ENCODE assay signal across 9 mouse cellular contexts in genomic region chr7:28595751-28596435, GRCm38 (mm10). TPM values are rescaled to one million over a fixed set of nuclear protein-coding genes. Genes with fewer than 3 reads are reported as not detected.
A peak's percentile ranks its signal among the peaks of the same experiment; 100 is the strongest.
DNase-seq lines count a peak whose midpoint lies in the region; ATAC-seq lines count a peak whose summit lies in the region.
"Had no signal": no experiment of that assay in that cellular context is flagged by ENCODE, and none has a peak within 500 bp of the region (broad histone marks: within the 10 kb centered on the region; RNA-seq: fewer than 3 reads in every experiment).

No protein-coding gene starts in this region.

- peaks cover 74% of the 10 kb centered on the region for H3K4me1 ChIP-seq in hindbrain, embryonic 10.5 days (replicated peaks)
- H3K4me1 ChIP-seq in hindbrain, embryonic 11.5 days (replicated peaks; ENCODE audit: control insufficient read depth, insufficient read depth, low read length) = peaks cover 12% of the 10 kb centered on the region
- H3K4me1 ChIP-seq in hindbrain, embryonic 13.5 days (replicated peaks) = peaks cover 51% of the 10 kb centered on the region
- H3K4me1 ChIP-seq in midbrain, embryonic 13.5 days (replicated peaks) = peaks cover 51% of the 10 kb centered on the region

- H3K4me3 ChIP-seq in hindbrain, embryonic 10.5 days = peak overlapping the region; percentile 72
- H3K4me3 ChIP-seq in hindbrain, embryonic 11.5 days (ENCODE audit: low read depth, low read length) = no peak overlapping the region
- peak overlapping the region; percentile 61; the same call in 1 of the 2 replicates for H3K4me3 ChIP-seq in hindbrain, embryonic 13.5 days
- peak overlapping the region; percentile 62; the same call in 1 of the 2 replicates for H3K4me3 ChIP-seq in midbrain, embryonic 13.5 days (replicated peaks)

- WGBS in hindbrain, embryonic 10.5 days = 70% methylated on average over 8 of the region's 8 CpGs
- WGBS in hindbrain, embryonic 11.5 days = 77% methylated on average over 8 of the region's 8 CpGs
- 76% methylated on average over 8 of the region's 8 CpGs for WGBS in hindbrain, embryonic 13.5 days
- 85% methylated on average over 8 of the region's 8 CpGs for WGBS in midbrain, embryonic 13.5 days

- no peaks in the 10 kb centered on the region for H3K27me3 ChIP-seq in hindbrain, embryonic 10.5 days (ENCODE audit: insufficient read depth, poor library complexity, severe bottlenecking)
- no peaks in the 10 kb centered on the region for H3K27me3 ChIP-seq in hindbrain, embryonic 11.5 days (ENCODE audit: control insufficient read depth, insufficient read depth, low read length)
- no peaks in the 10 kb centered on the region for H3K27me3 ChIP-seq in hindbrain, embryonic 13.5 days
- no peaks in the 10 kb centered on the region for H3K27me3 ChIP-seq in midbrain, embryonic 13.5 days

- peaks cover 18% of the 10 kb centered on the region for H3K36me3 ChIP-seq in hindbrain, embryonic 10.5 days
- no peaks in the 10 kb centered on the region for H3K36me3 ChIP-seq in hindbrain, embryonic 11.5 days (ENCODE audit: control insufficient read depth, insufficient read depth, low read length)
- no peaks in the 10 kb centered on the region for H3K36me3 ChIP-seq in hindbrain, embryonic 13.5 days
- H3K36me3 ChIP-seq in midbrain, embryonic 13.5 days = no peaks in the 10 kb centered on the region

- no peak for ATAC-seq in hindbrain, embryonic 11.5 days (ENCODE audit: low FRiP score)
- ATAC-seq in hindbrain, embryonic 13.5 days (ENCODE audit: low FRiP score) = no peak
- ATAC-seq in midbrain, embryonic 13.5 days = no peak
- ATAC-seq in erythroid progenitor cell, adult 5-6 weeks (replicated peaks; ENCODE audit: low FRiP score, poor library complexity, severe bottlenecking) = no peak

- peak overlapping the region; percentile 96 for H3K27ac ChIP-seq in hindbrain, embryonic 10.5 days
- H3K27ac ChIP-seq in hindbrain, embryonic 11.5 days (ENCODE audit: low read depth, low read length) = no peak overlapping the region
- no peak overlapping the region for H3K27ac ChIP-seq in hindbrain, embryonic 13.5 days
- H3K27ac ChIP-seq in midbrain, embryonic 13.5 days = no peak overlapping the region

- no peak overlapping the region for H3K9ac ChIP-seq in hindbrain, embryonic 11.5 days (ENCODE audit: low read depth, low read length)
- peak overlapping the region; percentile 75 for H3K9ac ChIP-seq in hindbrain, embryonic 13.5 days
- peak overlapping the region; percentile 77; the same call in 1 of the 2 replicates for H3K9ac ChIP-seq in midbrain, embryonic 13.5 days (replicated peaks)

- DNase-seq in hindbrain, embryonic 10.5 days (ENCODE audit: low spot score) = no peak
- DNase-seq in hindbrain, embryonic 11.5 days (ENCODE audit: low spot score) = no peak
- DNase-seq in adrenal gland, adult 8-10 months = peak; percentile 68
- no peak for DNase-seq in layer of hippocampus, adult 8-10 months (ENCODE audit: low spot score in 2 of 2)
- DNase-seq in right cerebral cortex, postnatal 4 days = no peak

- H3K4me2 ChIP-seq in hindbrain, embryonic 11.5 days (replicated peaks; ENCODE audit: low read depth, low read length) = no peak overlapping the region
- H3K4me2 ChIP-seq in hindbrain, embryonic 13.5 days = peak overlapping the region; percentile 76
- H3K4me2 ChIP-seq in midbrain, embryonic 13.5 days (replicated peaks) = peak overlapping the region; percentile 76

- no peaks in the 10 kb centered on the region for H3K9me3 ChIP-seq in hindbrain, embryonic 10.5 days
- H3K9me3 ChIP-seq in hindbrain, embryonic 11.5 days (ENCODE audit: control insufficient read depth, low read length) = no peaks in the 10 kb centered on the region
- H3K9me3 ChIP-seq in hindbrain, embryonic 13.5 days = no peaks in the 10 kb centered on the region
- no peaks in the 10 kb centered on the region for H3K9me3 ChIP-seq in midbrain, embryonic 13.5 days

RNA-seq across cellular contexts. Expression of gene Samd4b, which starts 2.1 kb away (rescaled TPM):
- 34.0 and 44.0 TPM in 2 replicates for polyA plus RNA-seq in hindbrain, embryonic 10.5 days (2016; fragmentation: Nextera tagmentation; extraction: Ambion mirVana)
- 25.3 and 27.4 TPM in 2 replicates for polyA plus RNA-seq in hindbrain, embryonic 11.5 days (2014; fragmentation: Nextera tagmentation; extraction: Ambion mirVana)
- 10 to 100 TPM; 62.4 to 83.9 (median 73.4) TPM for total RNA-seq in adrenal gland, adult 8-10 months (2022)
- polyA plus RNA-seq in hindbrain, embryonic 13.5 days (2015; fragmentation: Nextera tagmentation; extraction: Ambion mirVana) = 20.7 and 21.6 TPM in 2 replicates
- polyA plus RNA-seq in midbrain, embryonic 13.5 days (2015; fragmentation: Nextera tagmentation; extraction: Ambion mirVana) = 20.0 and 25.7 TPM in 2 replicates
- total RNA-seq in layer of hippocampus, adult 8-10 months (2022) = 10 to 100 TPM; 62.6 to 73.9 (median 66.2) TPM
- 15.9 and 29.6 TPM in 2 replicates for total RNA-seq in erythroid progenitor cell, adult 5-6 weeks (2015; ENCODE audit: low replicate concordance)
- total RNA-seq in erythroid progenitor cell, adult 5-6 weeks (2017; ENCODE audit: low replicate concordance) = 8.0 and 20.2 TPM in 2 replicates

RNA-seq across cellular contexts. Expression of gene Pak4, which starts 2.1 kb away (rescaled TPM):
- polyA plus RNA-seq in hindbrain, embryonic 10.5 days (2016; fragmentation: Nextera tagmentation; extraction: Ambion mirVana) = 51.8 and 66.0 TPM in 2 replicates
- polyA plus RNA-seq in hindbrain, embryonic 11.5 days (2014; fragmentation: Nextera tagmentation; extraction: Ambion mirVana) = 30.5 and 32.6 TPM in 2 replicates
- 10 to 100 TPM; 28.5 to 37.2 (median 34.0) TPM for total RNA-seq in adrenal gland, adult 8-10 months (2022)
- 21.5 and 22.1 TPM in 2 replicates for polyA plus RNA-seq in hindbrain, embryonic 13.5 days (2015; fragmentation: Nextera tagmentation; extraction: Ambion mirVana)
- 25.6 and 28.0 TPM in 2 replicates for polyA plus RNA-seq in midbrain, embryonic 13.5 days (2015; fragmentation: Nextera tagmentation; extraction: Ambion mirVana)
- total RNA-seq in layer of hippocampus, adult 8-10 months (2022) = 10 to 100 TPM; 12.2 to 14.2 (median 13.1) TPM
- 7.6 and 9.6 TPM in 2 replicates for total RNA-seq in erythroid progenitor cell, adult 5-6 weeks (2015; ENCODE audit: low replicate concordance)
- total RNA-seq in erythroid progenitor cell, adult 5-6 weeks (2017; ENCODE audit: low replicate concordance) = 2.1 and 5.9 TPM in 2 replicates

RNA-seq across cellular contexts. Expression of gene Acp7, which starts 35.2 kb away (rescaled TPM):
- polyA plus RNA-seq in hindbrain, embryonic 10.5 days (2016; fragmentation: Nextera tagmentation; extraction: Ambion mirVana) = not detected in 2 replicates
- polyA plus RNA-seq in hindbrain, embryonic 11.5 days (2014; fragmentation: Nextera tagmentation; extraction: Ambion mirVana) = not detected in 2 replicates
- total RNA-seq in adrenal gland, adult 8-10 months (2022) = not detected
- not detected in 2 replicates for polyA plus RNA-seq in hindbrain, embryonic 13.5 days (2015; fragmentation: Nextera tagmentation; extraction: Ambion mirVana)
- not detected in 2 replicates for polyA plus RNA-seq in midbrain, embryonic 13.5 days (2015; fragmentation: Nextera tagmentation; extraction: Ambion mirVana)
- total RNA-seq in layer of hippocampus, adult 8-10 months (2022) = 1 to 10 TPM; 2.2 to 3.8 (median 2.4) TPM
- total RNA-seq in erythroid progenitor cell, adult 5-6 weeks (2015; ENCODE audit: low replicate concordance) = not detected in 2 replicates
- not detected in 2 replicates for total RNA-seq in erythroid progenitor cell, adult 5-6 weeks (2017; ENCODE audit: low replicate concordance)
- polyA plus RNA-seq: large intestine, adult 2 months had no signal

RNA-seq across cellular contexts. Expression of gene Nccrp1, which starts 48.8 kb away (rescaled TPM):
- 0.10 TPM in 1 of 2 replicates, not detected in the other for polyA plus RNA-seq in hindbrain, embryonic 10.5 days (2016; fragmentation: Nextera tagmentation; extraction: Ambion mirVana)
- not detected in 2 replicates for polyA plus RNA-seq in hindbrain, embryonic 11.5 days (2014; fragmentation: Nextera tagmentation; extraction: Ambion mirVana)
- not detected for total RNA-seq in adrenal gland, adult 8-10 months (2022)
- polyA plus RNA-seq in hindbrain, embryonic 13.5 days (2015; fragmentation: Nextera tagmentation; extraction: Ambion mirVana) = 0.13 TPM in 1 of 2 replicates, not detected in the other
- not detected in 2 replicates for polyA plus RNA-seq in midbrain, embryonic 13.5 days (2015; fragmentation: Nextera tagmentation; extraction: Ambion mirVana)
- under 1 TPM in 1 of 4 experiments, not detected in 3; 0.36 TPM for total RNA-seq in layer of hippocampus, adult 8-10 months (2022)
- total RNA-seq in erythroid progenitor cell, adult 5-6 weeks (2015; ENCODE audit: low replicate concordance) = not detected in 2 replicates
- not detected in 2 replicates for total RNA-seq in erythroid progenitor cell, adult 5-6 weeks (2017; ENCODE audit: low replicate concordance)

RNA-seq across cellular contexts. Expression of gene Sycn, which starts 55.2 kb away (rescaled TPM):
- polyA plus RNA-seq in hindbrain, embryonic 10.5 days (2016; fragmentation: Nextera tagmentation; extraction: Ambion mirVana) = not detected in 2 replicates
- polyA plus RNA-seq in hindbrain, embryonic 11.5 days (2014; fragmentation: Nextera tagmentation; extraction: Ambion mirVana) = not detected in 2 replicates
- total RNA-seq in adrenal gland, adult 8-10 months (2022) = not detected
- not detected in 2 replicates for polyA plus RNA-seq in hindbrain, embryonic 13.5 days (2015; fragmentation: Nextera tagmentation; extraction: Ambion mirVana)
- not detected in 2 replicates for polyA plus RNA-seq in midbrain, embryonic 13.5 days (2015; fragmentation: Nextera tagmentation; extraction: Ambion mirVana)
- not detected for total RNA-seq in layer of hippocampus, adult 8-10 months (2022)
- total RNA-seq in erythroid progenitor cell, adult 5-6 weeks (2015; ENCODE audit: low replicate concordance) = not detected in 2 replicates
- not detected in 2 replicates for total RNA-seq in erythroid progenitor cell, adult 5-6 weeks (2017; ENCODE audit: low replicate concordance)
